Mouse (Mus musculus): ENCODE data around the gene Cyth3.

The Cyth3 gene

DNA sequence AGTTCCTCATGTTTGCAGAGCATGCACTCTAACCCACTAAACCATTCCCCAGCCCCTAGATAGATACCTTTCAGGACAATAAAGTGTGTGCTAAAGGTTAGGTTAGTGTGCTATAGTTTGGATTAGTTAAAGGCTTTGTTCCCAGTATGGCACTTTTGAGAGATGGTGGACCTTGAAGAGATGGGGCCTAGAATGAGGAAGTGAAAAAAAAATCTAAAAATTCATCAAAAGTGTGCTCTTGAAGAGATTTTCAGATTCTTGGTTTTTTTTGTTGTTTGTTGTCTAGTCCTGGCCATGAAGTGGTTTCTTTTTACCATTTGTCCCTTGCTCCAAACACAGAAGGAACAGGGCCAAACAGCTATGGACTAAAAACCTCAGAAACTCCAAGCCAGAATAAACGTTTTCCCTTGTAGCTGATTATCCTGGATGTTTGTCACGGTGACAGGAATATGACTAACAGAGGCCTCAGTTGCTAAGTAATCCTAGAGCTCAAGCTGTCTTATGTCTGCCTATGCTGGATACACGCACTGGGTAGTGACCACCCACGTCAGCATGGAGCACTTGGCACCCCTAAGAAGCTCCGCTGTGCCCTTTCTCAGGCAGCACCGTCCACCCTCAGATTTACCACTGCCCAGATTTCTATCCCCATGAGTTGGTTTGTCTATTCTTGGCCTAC is 48.6 kb downstream of the Cyth3 start:
- no peak for DNase-seq

DNA sequence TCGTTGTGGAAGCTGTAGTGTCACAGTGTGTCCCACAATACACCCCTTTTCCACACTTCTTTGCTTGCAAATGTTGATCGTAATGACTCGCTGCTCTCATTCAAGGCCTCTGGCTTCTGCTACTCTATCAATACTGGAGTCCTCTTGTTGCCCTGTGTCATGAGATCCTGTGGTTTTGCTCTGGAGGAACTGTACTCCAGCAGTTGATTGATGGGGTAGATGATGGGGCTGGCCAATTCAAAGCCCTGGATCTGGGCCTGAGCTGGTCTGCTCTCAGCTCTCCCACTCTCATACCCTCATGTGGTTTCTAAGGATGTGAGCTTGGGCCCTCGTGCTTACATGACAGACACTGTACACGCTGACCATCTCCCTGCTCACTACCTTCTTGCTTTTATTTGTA is 52.3 kb downstream of the Cyth3 start:
- no peak for DNase-seq

GRCm38 (mm10) chr5:143676218-143676985 is 54.2 kb downstream of the Cyth3 start:
- no peak for DNase-seq

DNA sequence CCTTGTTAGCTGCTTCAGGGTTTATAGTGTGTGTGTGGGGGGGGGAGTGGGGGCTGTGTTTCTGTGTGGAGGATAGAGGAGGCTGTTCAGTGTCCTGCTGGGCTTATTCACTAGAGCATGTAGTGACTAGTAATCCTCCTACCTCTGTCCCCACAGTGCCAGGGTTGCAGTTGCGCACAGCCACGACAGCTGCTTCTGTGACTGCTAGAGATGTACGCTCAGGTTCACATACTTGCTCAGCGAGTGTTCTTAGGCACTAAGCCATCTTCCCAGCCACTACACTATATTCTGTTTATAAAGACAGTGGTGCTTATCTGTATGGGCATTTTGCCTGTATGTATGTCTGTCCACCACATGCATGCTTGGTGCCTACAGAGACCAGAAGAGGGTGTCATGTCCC is 55.1 kb downstream of the Cyth3 start:
- no peak for DNase-seq

GRCm38 (mm10) chr5:143678634-143679271 is 56.5 kb downstream of the Cyth3 start:
- DNase-seq = no peak

DNA sequence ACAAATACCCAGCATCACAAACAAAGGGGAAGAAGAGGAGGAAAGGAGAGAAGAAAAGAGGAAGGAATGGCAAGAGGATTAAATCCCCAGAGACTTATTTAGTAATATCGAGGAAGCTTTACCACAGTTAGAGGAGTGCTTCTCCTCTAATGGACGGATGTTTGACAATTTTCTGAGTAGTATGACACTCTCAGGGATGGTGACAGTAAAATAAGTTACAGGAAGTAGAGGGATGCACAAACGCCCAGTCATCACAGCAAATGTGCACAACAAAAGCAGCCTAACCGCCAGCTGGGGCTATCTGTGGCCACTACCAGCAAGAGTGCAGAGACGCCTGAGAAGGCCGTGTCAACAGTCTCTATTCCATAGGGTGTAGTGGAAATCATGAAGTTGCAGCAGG is 57.4 kb downstream of the Cyth3 start:
- DNase-seq = no peak

- DNase-seq = no peak
Measured at GRCm38 (mm10) chr5:143683696-143684095, 61.4 kb downstream of the Cyth3 start.

- no peak for DNase-seq
Measured at GRCm38 (mm10) chr5:143684911-143685390, 62.7 kb downstream of the Cyth3 start.

- DNase-seq = no peak
Measured at GRCm38 (mm10) chr5:143686456-143686855, 64.2 kb downstream of the Cyth3 start.

GRCm38 (mm10) chr5:143687589-143687988 is 65.3 kb downstream of the Cyth3 start:
- no peak for DNase-seq

DNA sequence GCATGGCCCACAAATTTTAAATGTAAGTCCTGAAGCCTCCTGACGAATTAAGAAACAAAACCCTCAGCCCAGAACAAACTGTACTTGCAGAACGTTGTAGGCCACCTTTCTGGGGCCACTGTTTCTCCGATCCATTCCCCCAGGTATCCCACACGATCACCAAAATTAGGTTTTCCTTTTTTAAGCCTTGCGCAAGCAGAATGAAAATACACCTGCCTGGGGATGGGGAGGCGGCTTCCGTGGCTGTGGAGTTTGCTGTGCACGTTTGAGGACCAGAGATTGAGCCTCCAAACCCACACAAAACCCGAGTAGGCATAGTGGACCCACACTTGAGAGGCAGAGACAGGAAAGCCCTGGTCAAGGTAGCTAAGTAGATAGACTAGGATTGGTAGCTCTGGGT is 68.1 kb downstream of the Cyth3 start:
- DNase-seq = no peak

- no peak for DNase-seq
Measured at GRCm38 (mm10) chr5:143690926-143691325, 68.7 kb downstream of the Cyth3 start.

- no peak for DNase-seq
Measured at GRCm38 (mm10) chr5:143696323-143696722, 74.1 kb downstream of the Cyth3 start.

DNA sequence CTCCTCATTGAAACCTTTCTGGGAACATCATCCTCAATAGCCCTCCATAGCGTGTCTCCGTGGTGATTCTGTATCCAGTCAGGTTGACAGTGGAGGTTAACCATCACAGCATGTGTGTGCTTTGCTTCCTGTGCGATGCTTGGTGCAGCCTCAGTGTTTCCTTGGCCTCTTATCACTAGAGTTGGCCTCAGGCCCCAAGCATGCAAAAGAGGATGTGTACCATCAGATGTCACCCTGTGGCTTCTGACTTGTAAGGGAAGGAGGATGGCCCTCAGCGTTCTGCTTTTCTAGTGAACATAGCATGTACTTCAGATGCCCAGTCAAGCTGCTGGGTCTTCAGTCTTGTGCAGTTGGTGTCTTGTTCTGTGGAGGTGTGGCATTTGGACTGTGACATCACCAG is 76.2 kb downstream of the Cyth3 start:
- no peak for DNase-seq

DNA sequence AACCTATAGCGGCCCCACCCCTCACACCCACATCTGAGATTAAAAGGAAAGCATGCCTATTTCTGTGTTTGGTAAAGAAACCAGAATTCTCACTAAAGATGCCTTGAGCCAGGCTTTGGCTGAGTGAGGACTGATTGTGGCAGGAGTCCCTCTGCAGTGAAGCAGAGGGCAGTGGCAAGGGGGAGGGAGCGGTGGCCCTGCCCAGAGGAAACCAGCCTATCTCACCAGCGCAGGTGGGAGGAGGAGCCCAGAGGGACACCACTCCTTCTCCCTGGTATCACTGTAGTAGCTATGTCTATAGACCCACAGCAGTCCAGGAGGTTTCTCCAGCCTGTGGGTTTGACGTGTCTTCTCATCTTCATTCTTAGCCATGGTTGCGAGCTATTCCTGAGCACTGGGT is 78.0 kb downstream of the Cyth3 start:
- no peak for DNase-seq

GRCm38 (mm10) chr5:143701074-143701473 is 78.8 kb downstream of the Cyth3 start:
- no peak for DNase-seq

DNA sequence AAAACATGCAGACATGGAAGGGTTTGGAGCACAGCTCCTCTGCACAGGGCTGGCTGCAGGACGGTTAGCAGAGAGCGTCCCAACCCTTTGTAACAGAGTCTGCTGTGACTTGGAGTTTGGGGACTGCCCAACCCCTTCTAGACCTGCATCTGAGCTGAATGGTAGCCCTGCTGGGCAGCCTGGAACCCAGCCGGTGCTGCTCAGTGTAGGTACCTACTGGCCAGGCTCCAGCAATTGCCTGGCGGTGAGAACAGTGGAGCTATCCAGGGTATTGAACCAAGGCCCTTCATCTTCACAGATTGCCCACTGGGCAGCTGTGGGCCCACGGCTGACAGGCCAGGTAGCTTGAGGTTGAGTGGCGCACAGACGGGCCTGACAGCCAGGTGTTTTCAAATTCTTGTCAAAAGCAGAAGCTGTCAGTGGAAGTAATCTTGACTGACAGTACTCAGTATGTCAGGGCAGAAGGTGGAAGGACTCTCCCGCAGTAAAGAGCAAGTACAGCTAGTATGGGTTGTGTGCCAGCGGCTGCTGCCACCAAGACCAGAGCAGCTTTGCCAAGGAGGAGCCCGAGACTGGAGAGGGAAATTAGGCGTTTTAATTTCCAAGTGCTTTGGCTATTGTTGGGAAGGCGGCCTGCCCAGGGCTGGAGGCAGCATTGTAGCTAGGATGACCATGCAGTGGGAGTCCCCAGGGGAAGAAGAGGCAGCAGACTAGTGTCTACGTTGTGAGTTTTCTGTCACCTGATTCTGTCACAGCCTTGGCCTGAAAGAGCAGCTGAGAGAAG is 82.8 kb downstream of the Cyth3 start:
- no peak for DNase-seq

DNA sequence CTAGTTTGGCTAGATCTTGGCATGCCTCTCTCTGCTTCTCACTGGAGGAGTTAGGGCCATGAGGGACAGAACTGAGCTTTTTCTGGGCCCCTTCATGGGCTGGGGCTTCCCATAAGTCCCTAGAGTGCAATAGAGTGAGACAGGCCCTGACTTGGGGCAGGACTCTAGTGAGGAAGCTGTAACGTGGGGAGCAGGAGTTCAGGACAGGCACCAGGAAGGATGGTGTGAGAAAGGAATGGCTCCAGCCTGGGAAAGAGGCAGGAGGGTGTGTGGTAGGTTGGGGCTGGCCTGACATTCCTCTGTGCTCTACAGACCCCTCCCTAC is 83.4 kb downstream of the Cyth3 start:
- no peak for DNase-seq

GRCm38 (mm10) chr5:143706030-143706821 is 84.0 kb downstream of the Cyth3 start:
- peak; percentile 44 for DNase-seq

DNA sequence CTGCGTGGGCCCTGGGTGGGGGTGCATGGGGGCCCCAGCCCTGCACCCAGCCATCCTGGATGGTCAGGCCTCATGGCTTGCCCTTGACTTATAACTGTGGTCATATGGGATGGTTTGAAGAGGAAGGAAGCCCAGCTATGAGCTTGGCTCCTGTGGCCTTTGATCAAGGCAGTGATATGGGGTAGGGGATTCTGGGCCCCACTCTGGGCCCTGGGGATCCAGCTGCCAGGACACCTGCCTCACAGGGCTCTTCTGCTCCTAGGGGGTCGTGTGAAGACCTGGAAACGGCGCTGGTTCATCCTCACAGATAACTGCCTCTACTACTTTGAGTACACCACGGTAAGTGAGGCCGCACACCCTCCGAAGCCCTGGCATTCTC is 84.6 kb downstream of the Cyth3 start:
- DNase-seq = no peak

GRCm38 (mm10) chr5:143711326-143711725 is 89.1 kb downstream of the Cyth3 start:
- DNase-seq = peak; percentile 75

DNA sequence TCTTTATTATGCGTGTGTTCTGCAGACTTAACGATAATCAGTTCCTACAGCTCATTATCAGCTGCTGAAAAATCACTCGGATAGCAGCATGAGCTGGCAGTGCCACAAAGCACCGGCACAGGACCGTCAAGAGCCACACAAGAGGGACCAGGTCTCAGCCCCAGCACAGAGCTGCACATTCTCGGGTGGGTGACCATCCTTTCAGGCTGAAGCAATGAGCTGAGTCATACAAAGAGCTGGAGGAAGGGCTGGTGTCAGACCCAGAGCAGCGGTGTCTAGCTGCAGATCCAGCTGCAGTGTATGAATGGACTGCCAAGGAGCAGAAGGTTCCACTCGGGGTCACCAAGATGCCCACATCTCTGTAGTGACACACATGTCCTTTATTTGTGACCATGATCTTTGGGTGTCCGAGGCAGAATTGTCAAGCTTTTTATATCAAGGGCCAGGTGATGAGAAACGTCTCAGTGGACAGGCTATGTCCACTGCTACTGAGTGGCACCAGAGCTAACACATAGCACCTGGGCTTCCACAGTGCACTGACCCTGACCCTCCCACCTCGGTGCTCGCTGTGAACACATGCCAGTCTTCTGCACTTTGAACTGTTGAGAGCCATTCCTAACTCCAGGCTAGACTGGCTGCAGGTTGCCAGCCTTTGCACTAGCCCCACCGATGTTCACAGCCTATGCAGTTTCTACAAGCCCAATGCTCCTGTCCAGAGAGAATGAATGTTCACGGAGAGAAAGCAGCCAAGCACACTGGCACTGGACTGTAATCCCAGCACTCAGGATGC is 90.0 kb downstream of the Cyth3 start:
- DNase-seq = no peak
